Mouse (Mus musculus) liver, postnatal 0 days (tissue): ENCODE results near the gene Rnf113a2. TPM values are rescaled to one million over a fixed set of nuclear protein-coding genes. Genes with fewer than 3 reads are reported as not detected.

Experiments used
- ATAC-seq: fragments of 200-750 bp; cut with Nextera tagmentation; 2 replicates; pipeline ENCODE4 v1.8.0; 2017; ENCODE audit warnings: mild to moderate bottlenecking, moderate library complexity
- DNase-seq: peaks from one replicate; pipeline ENCODE4 v3.0.0-alpha.2; 2016
- H3K27ac ChIP-seq: fragments of 300-500 bp; sonication (generic); 2 replicates; pipeline ENCODE4 v1.5.1; 2014; ENCODE audit warnings: antibody characterized with exemption, moderate library complexity, mild to moderate bottlenecking, low read depth
- H3K27me3 ChIP-seq: fragments of 300-500 bp; sonication (generic); 2 replicates; pipeline ENCODE4 v1.6.1; 2014; ENCODE audit warnings: low read length, control low read depth, mixed read lengths; ENCODE audit not compliant: insufficient read depth
- H3K36me3 ChIP-seq: fragments of 300-500 bp; sonication (generic); replicated peaks from 2 replicates; pipeline ENCODE4 v1.6.1; 2014; ENCODE audit warnings: mild to moderate bottlenecking, control low read depth, low read length, moderate library complexity, mixed read lengths; ENCODE audit not compliant: insufficient read depth
- H3K4me1 ChIP-seq: fragments of 300-500 bp; sonication (generic); 2 replicates; pipeline ENCODE4 v1.6.1; 2014; ENCODE audit warnings: antibody characterized with exemption, mild to moderate bottlenecking, control low read depth; ENCODE audit not compliant: insufficient read depth
- H3K4me2 ChIP-seq: fragments of 300-500 bp; sonication (generic); 2 replicates; pipeline ENCODE4 v1.6.1; 2014; ENCODE audit warnings: low read depth, mild to moderate bottlenecking, low read length, moderate library complexity, mixed read lengths
- H3K4me3 ChIP-seq: fragments of 300-500 bp; sonication (generic); 2 replicates; pipeline ENCODE4 v1.5.1; 2014; ENCODE audit warnings: low read depth, low read length
- H3K9ac ChIP-seq: fragments of 300-500 bp; sonication (generic); replicated peaks from 2 replicates; pipeline ENCODE4 v1.6.1; 2014; ENCODE audit warnings: mild to moderate bottlenecking, moderate library complexity
- H3K9me3 ChIP-seq: fragments of 300-500 bp; sonication (generic); 2 replicates; pipeline ENCODE4 v1.6.1; 2016; ENCODE audit warnings: mild to moderate bottlenecking, control low read depth, low read length, mixed read lengths
- CTCF ChIP-seq: sonication (generic); IDR thresholded peaks from 2 replicates; pipeline ENCODE4 v1.5.1; 2016; ENCODE audit warnings: antibody characterized with exemption, low read depth
- EP300 ChIP-seq: IDR thresholded peaks from 2 replicates; pipeline ENCODE4 v1.6.1; 2016; ENCODE audit warnings: antibody characterized with exemption, low read depth, mild to moderate bottlenecking
- WGBS: fragments of 180-500 bp; shearing (Covaris S2); extraction: QIAGEN DNeasy Blood & Tissue Kit; methylation state at CpG from one replicate; pipeline ENCODE4 v1.1.7; 2014; ENCODE audit not compliant: insufficient replicate concordance; 5-methylcytosine and 5-hydroxymethylcytosine counted together
- polyA plus RNA-seq: library from polyadenylated mRNA; unstranded; fragments of >200 nt; fragmentation: Nextera tagmentation; extraction: Ambion mirVana; gene quantifications from 2 replicates; pipeline ENCODE4 v1.2.1, GENCODE M21; 2015

Rnf113a2 gene
- polyA plus RNA-seq, 1 experiment from 2014 or later = 13.3 TPM

- H3K36me3 ChIP-seq = peaks cover 8% of the 10 kb centered on the region; the same call in 1 of the 2 replicates
- no peak for TF ChIP-seq CTCF
- H3K27ac ChIP-seq = no peak overlapping the region
- H3K4me2 ChIP-seq = no peak overlapping the region
- no peaks in the 10 kb centered on the region for H3K27me3 ChIP-seq
- H3K9me3 ChIP-seq = no peaks in the 10 kb centered on the region
- ATAC-seq (no peak), DNase-seq (no peak)
- H3K4me3 ChIP-seq = no peak overlapping the region
- peaks cover 10% of the 10 kb centered on the region; the same call in 1 of the 2 replicates for H3K4me1 ChIP-seq
- H3K9ac ChIP-seq = no peak overlapping the region
These were observed 19.3 kb upstream of the Rnf113a2 start for GRCm38 (mm10) chr12:84397685-84398084.

GRCm38 (mm10) chr12:84398629-84399028, 18.4 kb upstream of the Rnf113a2 start:
- H3K9me3 ChIP-seq = no peaks in the 10 kb centered on the region
- H3K9ac ChIP-seq = no peak overlapping the region
- TF ChIP-seq EP300 = no peak
- no peak for TF ChIP-seq CTCF
- peaks cover 10% of the 10 kb centered on the region; the same call in 1 of the 2 replicates for H3K4me1 ChIP-seq
- peaks cover 6% of the 10 kb centered on the region; the same call in 1 of the 2 replicates for H3K36me3 ChIP-seq
- DNase-seq (no peak), ATAC-seq (no peak)
- no peaks in the 10 kb centered on the region for H3K27me3 ChIP-seq
- H3K4me2 ChIP-seq = no peak overlapping the region
- H3K27ac ChIP-seq = peak overlapping the region; percentile 89; the same call in 1 of the 2 replicates
- no peak overlapping the region for H3K4me3 ChIP-seq
- WGBS = 71% methylated on average over 5 of the region's 5 CpGs

GRCm38 (mm10) chr12:84399135-84399534, 17.9 kb upstream of the Rnf113a2 start:
- Histone ChIP-seq H3K4me2 (peak overlapping the region; percentile 43), H3K9ac (no peak overlapping the region), H3K36me3 (peaks cover 4% of the 10 kb centered on the region; the same call in 1 of the 2 replicates), H3K4me3 (no peak overlapping the region), H3K27me3 (no peaks in the 10 kb centered on the region), H3K4me1 (peaks cover 10% of the 10 kb centered on the region; the same call in 1 of the 2 replicates), H3K9me3 (no peaks in the 10 kb centered on the region), H3K27ac (peak overlapping the region; percentile 89)
- TF ChIP-seq CTCF = no peak
- 78% methylated on average over 9 of the region's 9 CpGs for WGBS
- no peak for ATAC-seq
- no peak for DNase-seq

GRCm38 (mm10) chr12:84399663-84400062, 17.3 kb upstream of the Rnf113a2 start:
- Histone ChIP-seq H3K4me1 (peaks cover 10% of the 10 kb centered on the region; the same call in 1 of the 2 replicates), H3K9me3 (no peaks in the 10 kb centered on the region), H3K27me3 (no peaks in the 10 kb centered on the region), H3K4me3 (no peak overlapping the region), H3K36me3 (0 out of 2 replicates have a peak, but pooled peaks cover 4% of the 10 kb centered on the region), H3K9ac (peak overlapping the region; percentile 34), H3K27ac (peak overlapping the region; percentile 89), H3K4me2 (peak overlapping the region; percentile 43)
- DNase-seq (no peak), ATAC-seq (peak; percentile 40)
- TF ChIP-seq EP300 (no peak), CTCF (no peak)
- 63% methylated on average over 9 of the region's 9 CpGs for WGBS

DNA sequence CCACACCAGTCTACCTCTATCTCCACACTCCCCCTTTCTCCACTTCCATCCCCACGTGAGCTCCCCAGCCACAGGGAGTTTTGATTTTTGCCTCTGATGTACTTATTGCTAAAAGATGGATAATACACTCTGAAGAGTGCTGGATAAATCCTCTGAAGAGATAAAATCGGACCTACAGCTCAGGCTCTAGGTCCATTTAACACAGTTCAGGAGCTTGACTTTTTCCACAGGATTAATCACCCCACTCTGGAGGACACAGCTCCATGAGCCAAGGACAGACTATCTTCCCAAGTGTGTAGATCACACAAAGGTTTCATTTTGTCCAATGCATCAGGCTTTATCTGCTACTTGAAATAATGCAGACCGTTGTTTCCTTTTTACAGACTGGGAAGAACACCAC, 16.9 kb upstream of the Rnf113a2 start:
- no peak for DNase-seq

DNA sequence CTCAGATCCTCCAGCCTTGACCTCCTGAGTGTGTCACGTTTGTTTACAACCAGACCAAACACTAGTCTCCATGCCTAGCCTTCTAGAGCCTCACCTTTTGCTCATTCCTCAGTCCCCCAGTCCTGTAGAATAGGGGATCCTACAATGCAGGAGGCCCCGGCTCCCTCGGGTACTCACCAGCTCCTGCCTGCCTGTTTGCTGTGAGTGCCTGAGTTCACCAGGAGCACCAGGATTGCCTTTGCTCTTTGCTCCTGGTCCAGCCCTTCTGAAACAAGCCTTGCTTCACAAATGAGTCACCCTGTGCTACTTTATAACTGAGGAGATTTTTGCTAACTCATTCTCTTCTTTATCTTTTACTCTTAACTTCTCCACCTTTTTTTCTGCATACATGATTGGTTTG, 16.3 kb upstream of the Rnf113a2 start:
- TF ChIP-seq EP300 = peak; percentile 18; the same call in 1 of the 2 replicates
- no peak for TF ChIP-seq CTCF

More for the DNA sequence above, 16.9 kb upstream of the Rnf113a2 start:
- ATAC-seq = no peak
- Histone ChIP-seq H3K27me3 (no peaks in the 10 kb centered on the region), H3K27ac (peak overlapping the region; percentile 89), H3K4me2 (peak overlapping the region; percentile 43), H3K4me3 (no peak overlapping the region), H3K4me1 (peaks cover 10% of the 10 kb centered on the region; the same call in 1 of the 2 replicates), H3K9me3 (no peaks in the 10 kb centered on the region), H3K36me3 (0 out of 2 replicates have a peak, but pooled peaks cover 4% of the 10 kb centered on the region), H3K9ac (peak overlapping the region; percentile 34)
- WGBS = 69% methylated on average over 3 of the region's 3 CpGs
- TF ChIP-seq EP300 = no peak
- TF ChIP-seq CTCF = no peak

More for the DNA sequence above, 16.3 kb upstream of the Rnf113a2 start:
- no peaks in the 10 kb centered on the region for H3K9me3 ChIP-seq
- H3K4me1 ChIP-seq = peaks cover 10% of the 10 kb centered on the region; the same call in 1 of the 2 replicates
- H3K36me3 ChIP-seq = 0 out of 2 replicates have a peak, but pooled peaks cover 4% of the 10 kb centered on the region
- WGBS = 50% methylated on average over 3 of the region's 3 CpGs
- no peak overlapping the region for H3K4me3 ChIP-seq
- peak overlapping the region; percentile 43 for H3K4me2 ChIP-seq
- no peaks in the 10 kb centered on the region for H3K27me3 ChIP-seq
- ATAC-seq (peak; percentile 74), DNase-seq (peak; percentile 30)
- 0 out of 2 replicates have a peak overlapping the region, but pooled peaks have one; percentile 34 for H3K9ac ChIP-seq
- peak overlapping the region; percentile 89 for H3K27ac ChIP-seq
